Mouse (Mus musculus): Measurements from ENCODE around the gene Capzb. TPM values are rescaled to one million over a fixed set of nuclear protein-coding genes. Genes with fewer than 3 reads are reported as not detected.

The Capzb gene
- polyA plus RNA-seq, 1 experiment from 2014 or later, result 382 TPM

- Histone ChIP-seq H3K4me1 (ENCODE audit: control insufficient read depth, insufficient read depth, low read length) (peaks cover 55% of the 10 kb centered on the region), H3K4me2 (ENCODE audit: low read depth, low read length) (peak overlapping the region; percentile 88)
- WGBS, result 2% methylated on average over 35 of the region's 35 CpGs
Observed at GRCm38 (mm10) chr4:139193176-139194093, 736 bp downstream of the Capzb start.

GRCm38 (mm10) chr4:139195101-139195500, 2.4 kb downstream of the Capzb start:
- Histone ChIP-seq H3K27me3 (ENCODE audit: control insufficient read depth, insufficient read depth, low read length) (no peaks in the 10 kb centered on the region), H3K9ac (ENCODE audit: low read length) (no peak overlapping the region; the same call in 1 of the 2 replicates), H3K9me3 (replicated peaks; ENCODE audit: control insufficient read depth, low read length) (no peaks in the 10 kb centered on the region), H3K4me1 (ENCODE audit: control insufficient read depth, insufficient read depth, low read length) (peaks cover 59% of the 10 kb centered on the region), H3K27ac (ENCODE audit: low read length) (no peak overlapping the region), H3K4me2 (ENCODE audit: low read depth, low read length) (peak overlapping the region; percentile 0; the same call in 1 of the 2 replicates), H3K36me3 (ENCODE audit: control insufficient read depth, insufficient read depth) (peaks cover 2% of the 10 kb centered on the region; the same call in 1 of the 2 replicates), H3K4me3 (ENCODE audit: low read length) (no peak overlapping the region)
- no peak for ATAC-seq (replicated peaks; ENCODE audit: extremely low read depth, insufficient read depth, low FRiP score)
- 59% methylated on average over 5 of the region's 5 CpGs for WGBS

More at GRCm38 (mm10) chr4:139193176-139194093, 736 bp downstream of the Capzb start:
- Histone ChIP-seq H3K36me3 (ENCODE audit: control insufficient read depth, insufficient read depth) (no peaks in the 10 kb centered on the region), H3K27ac (ENCODE audit: low read length) (peak overlapping the region; percentile 91), H3K9me3 (replicated peaks; ENCODE audit: control insufficient read depth, low read length) (no peaks in the 10 kb centered on the region), H3K27me3 (ENCODE audit: control insufficient read depth, insufficient read depth, low read length) (no peaks in the 10 kb centered on the region), H3K4me3 (ENCODE audit: low read length) (peak overlapping the region; percentile 93), H3K9ac (ENCODE audit: low read length) (peak overlapping the region; percentile 97)
- ATAC-seq (replicated peaks; ENCODE audit: extremely low read depth, insufficient read depth, low FRiP score), result peak; percentile 1; the same call in 1 of the 2 replicates

DNA sequence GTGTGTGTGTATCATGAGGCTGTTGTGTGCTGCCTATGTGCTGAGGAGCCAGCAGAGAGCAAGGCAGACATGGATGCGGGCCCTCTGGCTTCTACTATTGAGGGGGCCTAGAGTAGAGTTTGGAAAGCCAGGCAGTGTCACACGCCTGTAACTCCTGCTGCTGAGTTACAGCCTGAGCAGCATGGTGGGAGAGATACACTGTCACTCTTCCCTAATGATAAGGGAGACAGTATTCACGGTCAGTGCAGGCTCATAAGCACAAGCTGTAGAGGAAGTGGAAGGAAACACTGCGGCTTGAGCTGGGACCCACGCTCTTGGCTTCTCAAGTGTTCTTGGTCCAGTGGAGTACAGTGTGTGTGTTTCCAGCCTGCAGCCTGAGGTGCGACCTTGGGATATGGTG, 3.8 kb downstream of the Capzb start:
- H3K9me3 ChIP-seq (replicated peaks; ENCODE audit: control insufficient read depth, low read length), result no peaks in the 10 kb centered on the region
- 36% methylated on average over 6 of the region's 6 CpGs for WGBS
- H3K9ac ChIP-seq (ENCODE audit: low read length), result no peak overlapping the region
- no peak for ATAC-seq (replicated peaks; ENCODE audit: extremely low read depth, insufficient read depth, low FRiP score)
- peak overlapping the region; percentile 64 for H3K27ac ChIP-seq (ENCODE audit: low read length)
- H3K4me2 ChIP-seq (ENCODE audit: low read depth, low read length), result peak overlapping the region; percentile 3; the same call in 1 of the 2 replicates
- no peak overlapping the region for H3K4me3 ChIP-seq (ENCODE audit: low read length)
- H3K4me1 ChIP-seq (ENCODE audit: control insufficient read depth, insufficient read depth, low read length), result peaks cover 61% of the 10 kb centered on the region
- no peaks in the 10 kb centered on the region for H3K27me3 ChIP-seq (ENCODE audit: control insufficient read depth, insufficient read depth, low read length)
- peaks cover 2% of the 10 kb centered on the region; the same call in 1 of the 2 replicates for H3K36me3 ChIP-seq (ENCODE audit: control insufficient read depth, insufficient read depth)

- no peak overlapping the region; the same call in 1 of the 2 replicates for H3K9ac ChIP-seq (ENCODE audit: low read length)
- H3K9me3 ChIP-seq (replicated peaks; ENCODE audit: control insufficient read depth, low read length), result no peaks in the 10 kb centered on the region
- H3K4me3 ChIP-seq (ENCODE audit: low read length), result no peak overlapping the region
- H3K36me3 ChIP-seq (ENCODE audit: control insufficient read depth, insufficient read depth), result peaks cover 2% of the 10 kb centered on the region; the same call in 1 of the 2 replicates
- H3K27me3 ChIP-seq (ENCODE audit: control insufficient read depth, insufficient read depth, low read length), result no peaks in the 10 kb centered on the region
- peak overlapping the region; percentile 64 for H3K27ac ChIP-seq (ENCODE audit: low read length)
- ATAC-seq (replicated peaks; ENCODE audit: extremely low read depth, insufficient read depth, low FRiP score), result no peak
- no peak overlapping the region; the same call in 1 of the 2 replicates for H3K4me2 ChIP-seq (ENCODE audit: low read depth, low read length)
- H3K4me1 ChIP-seq (ENCODE audit: control insufficient read depth, insufficient read depth, low read length), result peaks cover 57% of the 10 kb centered on the region
- WGBS, result 47% methylated on average over 6 of the region's 6 CpGs
Observed at GRCm38 (mm10) chr4:139196949-139197348, 4.2 kb downstream of the Capzb start.

- H3K27ac ChIP-seq (ENCODE audit: low read length), result peak overlapping the region; percentile 64
- peak overlapping the region; percentile 5 for H3K4me2 ChIP-seq (ENCODE audit: low read depth, low read length)
- H3K9ac ChIP-seq (ENCODE audit: low read length), result no peak overlapping the region; the same call in 1 of the 2 replicates
- 44% methylated on average over 5 of the region's 5 CpGs for WGBS
- H3K36me3 ChIP-seq (ENCODE audit: control insufficient read depth, insufficient read depth), result peaks cover 2% of the 10 kb centered on the region; the same call in 1 of the 2 replicates
- H3K4me1 ChIP-seq (ENCODE audit: control insufficient read depth, insufficient read depth, low read length), result peaks cover 60% of the 10 kb centered on the region
- no peaks in the 10 kb centered on the region for H3K27me3 ChIP-seq (ENCODE audit: control insufficient read depth, insufficient read depth, low read length)
- H3K4me3 ChIP-seq (ENCODE audit: low read length), result no peak overlapping the region
- no peaks in the 10 kb centered on the region for H3K9me3 ChIP-seq (replicated peaks; ENCODE audit: control insufficient read depth, low read length)
- no peak for ATAC-seq (replicated peaks; ENCODE audit: extremely low read depth, insufficient read depth, low FRiP score)
Observed at GRCm38 (mm10) chr4:139197453-139197852, 4.8 kb downstream of the Capzb start.

DNA sequence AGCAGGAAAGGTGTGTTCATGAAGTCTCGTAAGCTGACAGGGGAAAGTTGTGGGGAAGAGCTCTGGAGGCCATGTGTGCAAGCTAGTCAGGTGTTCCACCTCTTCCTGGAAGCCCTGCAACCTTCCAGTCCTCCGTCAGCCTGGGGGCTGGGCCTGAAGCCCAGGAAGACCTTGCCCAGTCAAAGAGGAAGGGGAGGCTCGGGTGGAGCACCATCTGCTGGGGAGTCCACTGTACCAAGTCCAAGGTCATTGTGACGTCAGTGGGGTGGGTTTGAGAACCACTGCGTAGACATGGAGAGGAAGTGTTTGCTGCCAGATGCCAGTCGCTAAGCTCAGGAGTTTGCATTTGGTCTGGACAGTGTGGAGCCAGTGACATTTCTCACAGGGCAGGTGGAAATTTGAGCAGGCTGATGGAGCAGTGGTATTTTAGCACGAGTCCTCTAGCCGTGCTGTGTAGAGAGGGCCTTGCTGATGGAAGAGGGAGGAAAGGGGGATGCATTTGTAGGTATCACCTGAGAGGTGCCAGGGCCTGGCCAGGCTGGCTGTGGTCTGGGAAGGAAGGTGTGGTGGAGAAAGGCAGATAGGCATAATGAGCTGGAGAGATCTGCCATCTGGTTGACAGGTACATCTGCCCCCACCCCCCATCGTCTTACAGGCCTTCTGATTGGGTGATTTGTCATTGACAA, 5.4 kb downstream of the Capzb start:
- H3K27me3 ChIP-seq (ENCODE audit: control insufficient read depth, insufficient read depth, low read length), result no peaks in the 10 kb centered on the region
- H3K36me3 ChIP-seq (ENCODE audit: control insufficient read depth, insufficient read depth), result peaks cover 2% of the 10 kb centered on the region; the same call in 1 of the 2 replicates
- no peak overlapping the region for H3K9ac ChIP-seq (ENCODE audit: low read length)
- peak overlapping the region; percentile 5 for H3K4me2 ChIP-seq (ENCODE audit: low read depth, low read length)
- H3K4me1 ChIP-seq (ENCODE audit: control insufficient read depth, insufficient read depth, low read length), result peaks cover 66% of the 10 kb centered on the region
- no peaks in the 10 kb centered on the region for H3K9me3 ChIP-seq (replicated peaks; ENCODE audit: control insufficient read depth, low read length)
- peak; percentile 42; the same call in 1 of the 2 replicates for ATAC-seq (replicated peaks; ENCODE audit: extremely low read depth, insufficient read depth, low FRiP score)
- no peak overlapping the region for H3K4me3 ChIP-seq (ENCODE audit: low read length)
- 38% methylated on average over 9 of the region's 9 CpGs for WGBS
- peak overlapping the region; percentile 64 for H3K27ac ChIP-seq (ENCODE audit: low read length)

DNA sequence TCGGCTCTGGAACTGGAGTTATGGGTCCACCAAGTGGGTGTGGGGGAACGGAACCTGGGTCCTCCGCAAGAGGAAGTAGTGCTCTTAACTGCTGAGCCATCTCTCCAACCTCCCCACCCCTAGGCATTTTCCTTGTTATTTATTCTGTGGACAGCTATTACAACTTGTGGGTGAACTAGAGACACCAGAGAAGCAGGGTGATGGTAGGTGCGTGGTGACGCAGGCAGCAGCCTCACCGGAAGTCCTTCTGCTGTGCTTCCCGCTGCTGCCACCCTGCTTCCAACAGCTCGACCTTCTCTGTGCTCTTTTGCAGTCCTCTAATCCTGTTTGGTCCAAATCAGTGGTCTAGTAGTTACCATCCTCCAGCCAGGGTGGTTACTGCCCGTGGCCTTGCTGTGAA, 6.4 kb downstream of the Capzb start:
- H3K9ac ChIP-seq (ENCODE audit: low read length), result no peak overlapping the region

GRCm38 (mm10) chr4:139199703-139200340, 7.1 kb downstream of the Capzb start:
- H3K27me3 ChIP-seq (ENCODE audit: control insufficient read depth, insufficient read depth, low read length), result no peaks in the 10 kb centered on the region
- H3K4me2 ChIP-seq (ENCODE audit: low read depth, low read length), result no peak overlapping the region
- ATAC-seq (replicated peaks; ENCODE audit: extremely low read depth, insufficient read depth, low FRiP score), result no peak
- 84% methylated on average over 8 of the region's 8 CpGs for WGBS
- H3K36me3 ChIP-seq (ENCODE audit: control insufficient read depth, insufficient read depth), result peaks cover 2% of the 10 kb centered on the region; the same call in 1 of the 2 replicates
- H3K9ac ChIP-seq (ENCODE audit: low read length), result 0 out of 2 replicates have a peak overlapping the region, but pooled peaks have one; percentile 5
- no peak overlapping the region for H3K4me3 ChIP-seq (ENCODE audit: low read length)
- H3K9me3 ChIP-seq (replicated peaks; ENCODE audit: control insufficient read depth, low read length), result no peaks in the 10 kb centered on the region
- H3K4me1 ChIP-seq (ENCODE audit: control insufficient read depth, insufficient read depth, low read length), result peaks cover 72% of the 10 kb centered on the region
- peak overlapping the region; percentile 39; the same call in 1 of the 2 replicates for H3K27ac ChIP-seq (ENCODE audit: low read length)

More for the DNA sequence above, 6.4 kb downstream of the Capzb start:
- H3K36me3 ChIP-seq (ENCODE audit: control insufficient read depth, insufficient read depth), result peaks cover 2% of the 10 kb centered on the region; the same call in 1 of the 2 replicates
- H3K27ac ChIP-seq (ENCODE audit: low read length), result peak overlapping the region; percentile 39
- H3K4me3 ChIP-seq (ENCODE audit: low read length), result no peak overlapping the region
- no peak for ATAC-seq (replicated peaks; ENCODE audit: extremely low read depth, insufficient read depth, low FRiP score)
- H3K4me1 ChIP-seq (ENCODE audit: control insufficient read depth, insufficient read depth, low read length), result peaks cover 72% of the 10 kb centered on the region
- H3K9me3 ChIP-seq (replicated peaks; ENCODE audit: control insufficient read depth, low read length), result no peaks in the 10 kb centered on the region
- no peak overlapping the region for H3K4me2 ChIP-seq (ENCODE audit: low read depth, low read length)
- H3K27me3 ChIP-seq (ENCODE audit: control insufficient read depth, insufficient read depth, low read length), result no peaks in the 10 kb centered on the region
- 80% methylated on average over 9 of the region's 9 CpGs for WGBS

Data from heart, embryonic 16.5 days (tissue).